Mouse (Mus musculus) myocyte (in vitro differentiated cells): ENCODE measurements around the gene Ptbp3. TPM values are rescaled to one million over a fixed set of nuclear protein-coding genes. Genes with fewer than 3 reads are reported as not detected.

Experiments
- H3K27me3 ChIP-seq: one replicate; pipeline ENCODE4 v1.6.1; 2011; ENCODE audit not compliant: control insufficient read depth, insufficient read depth, insufficient read length
- H3K36me3 ChIP-seq: one replicate; pipeline ENCODE4 v1.6.1; 2011; ENCODE audit not compliant: control insufficient read depth, insufficient read depth
- H3K4me2 ChIP-seq: one replicate; pipeline ENCODE4 v1.6.1; 2011; ENCODE audit warnings: low read depth, control low read depth
- H3K4me3 ChIP-seq: one replicate; pipeline ENCODE4 v1.5.1; 2011; ENCODE audit warnings: mild to moderate bottlenecking, control low read depth, moderate library complexity
- H3K79me2 ChIP-seq: one replicate; pipeline ENCODE4 v1.6.1; 2011; ENCODE audit not compliant: control insufficient read depth, insufficient read depth
- H3ac ChIP-seq: one replicate; pipeline ENCODE4 v1.6.1; 2011; ENCODE audit not compliant: control insufficient read depth, insufficient read length
- CEBPB ChIP-seq: IDR thresholded peaks from 2 replicates; pipeline ENCODE4 v1.6.1; 2011; ENCODE audit warnings: mild to moderate bottlenecking, moderate library complexity; ENCODE audit not compliant: poor library complexity, insufficient read depth, severe bottlenecking
- E2F4 ChIP-seq: IDR thresholded peaks from one replicate; pipeline ENCODE4 v1.6.1; 2011; ENCODE audit warnings: mild to moderate bottlenecking, control low read depth, moderate library complexity; ENCODE audit not compliant: insufficient read depth
- MAX ChIP-seq: IDR thresholded peaks from one replicate; pipeline ENCODE4 v1.6.1; 2011; ENCODE audit warnings: low read depth, mild to moderate bottlenecking, control low read depth
- MYOD1 ChIP-seq, 3 experiments: IDR thresholded peaks; one replicate each; pipeline ENCODE4 v1.6.1; 2011; ENCODE audit warnings: control low read depth in 2 of 3, low read depth in 2 of 3, mild to moderate bottlenecking in 2 of 3, moderate library complexity in 1 of 3; ENCODE audit not compliant: insufficient read length in 2 of 3, control insufficient read depth in 1 of 3
- MYOG ChIP-seq, 3 experiments: IDR thresholded peaks; one replicate each; pipeline ENCODE4 v1.6.1; 2011; ENCODE audit warnings: control low read depth in 2 of 3, low read depth in 2 of 3, mild to moderate bottlenecking in 2 of 3; ENCODE audit not compliant: insufficient read length in 2 of 3, control insufficient read depth in 1 of 3, insufficient read depth in 1 of 3
- POLR2A ChIP-seq: IDR thresholded peaks from one replicate; pipeline ENCODE4 v1.6.1; 2011; ENCODE audit warnings: low read depth, mild to moderate bottlenecking, control low read depth, moderate library complexity; ENCODE audit not compliant: insufficient read length
- POLR2AphosphoS2 ChIP-seq: IDR thresholded peaks from one replicate; pipeline ENCODE4 v1.6.1; 2011; ENCODE audit warnings: low read depth, control low read depth; ENCODE audit not compliant: insufficient read length
- REST ChIP-seq: IDR thresholded peaks from one replicate; pipeline ENCODE4 v1.6.1; 2011; ENCODE audit warnings: mild to moderate bottlenecking, control low read depth, moderate library complexity; ENCODE audit not compliant: insufficient read depth, insufficient read length
- SRF ChIP-seq: IDR thresholded peaks from one replicate; pipeline ENCODE4 v1.6.1; 2011; ENCODE audit warnings: low read depth; ENCODE audit not compliant: control insufficient read depth, insufficient read length
- TCF12 ChIP-seq: IDR thresholded peaks from one replicate; pipeline ENCODE4 v1.6.1; 2011; ENCODE audit warnings: mild to moderate bottlenecking, control low read depth; ENCODE audit not compliant: poor library complexity, insufficient read depth, severe bottlenecking
- TCF3 ChIP-seq: IDR thresholded peaks from one replicate; pipeline ENCODE4 v1.6.1; 2011; ENCODE audit warnings: low read depth, control low read depth; ENCODE audit not compliant: insufficient read length
- USF1 ChIP-seq: IDR thresholded peaks from one replicate; pipeline ENCODE4 v1.6.1; 2011; ENCODE audit warnings: low read depth, mild to moderate bottlenecking, control low read depth, moderate library complexity
- polyA plus RNA-seq: library from polyadenylated mRNA; unstranded; fragments of >200 nt; fragmentation: generic; extraction: Trizol; gene quantifications from one replicate; pipeline ENCODE4 v1.2.1, GENCODE M21; 2012; ENCODE audit warnings: missing spikeins

The Ptbp3 gene
- polyA plus RNA-seq, 1 experiment = 7.8 TPM

DNA sequence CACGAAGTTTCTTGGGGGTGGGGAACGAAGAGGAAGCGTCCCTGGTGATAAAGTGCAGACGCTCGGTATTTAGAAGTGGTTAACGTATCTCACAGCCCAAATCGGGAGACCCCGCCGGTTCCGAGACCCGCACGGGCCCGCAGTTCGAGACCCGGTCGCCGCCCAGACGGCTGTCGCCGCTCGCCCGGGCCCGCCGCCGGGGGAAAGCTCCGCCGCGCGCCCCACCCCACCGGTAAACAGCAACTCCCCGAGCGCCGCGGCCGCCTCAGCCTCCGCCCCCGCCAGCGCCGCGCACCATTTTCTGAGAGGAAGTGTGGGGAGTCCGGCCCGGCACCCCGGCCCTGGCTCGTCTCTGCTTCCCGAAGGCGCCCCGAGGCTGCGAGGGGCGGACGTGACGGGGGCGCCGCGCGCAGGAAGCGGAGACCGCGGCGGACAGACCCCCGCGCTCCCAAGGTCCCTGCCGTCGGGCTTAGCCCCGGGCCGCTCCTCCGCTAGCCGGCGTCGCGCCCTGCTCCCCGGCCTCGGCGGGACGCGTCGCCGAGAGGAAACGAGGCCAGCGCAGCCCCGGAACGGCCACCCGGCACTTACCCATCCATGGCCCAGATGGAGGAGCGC, 497 bp downstream of the Ptbp3 start:
- peak overlapping the region; percentile 64 for H3K4me3 ChIP-seq
- no peaks in the 10 kb centered on the region for H3K36me3 ChIP-seq
- H3K4me2 ChIP-seq = peak overlapping the region; percentile 94
- peaks cover 49% of the 10 kb centered on the region for H3K79me2 ChIP-seq
- peak overlapping the region; percentile 88 for H3ac ChIP-seq
- H3K27me3 ChIP-seq = no peaks in the 10 kb centered on the region
- TF ChIP-seq USF1 (no peak), MYOD1 (IDR thresholded peaks at IDR 0.05; ENCODE audit: control insufficient read depth in 1 of 3, insufficient read length in 2 of 3, low read depth in 2 of 3) (peak in 1 of 3 experiments; percentile 7)

GRCm38 (mm10) chr4:59548011-59548559, 1.1 kb downstream of the Ptbp3 start:
- Histone ChIP-seq H3K36me3 (no peaks in the 10 kb centered on the region), H3ac (peak overlapping the region; percentile 88)
- TF ChIP-seq CEBPB = no peak
- no peak for TF ChIP-seq POLR2AphosphoS2
- TF ChIP-seq TCF12 = no peak
- TF ChIP-seq MAX = no peak
- TF ChIP-seq REST = no peak
- TF ChIP-seq MYOD1 (IDR thresholded peaks at IDR 0.05; ENCODE audit: control insufficient read depth in 1 of 3, insufficient read length in 2 of 3, low read depth in 2 of 3) = no peak
- TF ChIP-seq MYOG (IDR thresholded peaks at IDR 0.05; ENCODE audit: control insufficient read depth in 1 of 3, insufficient read depth in 1 of 3, insufficient read length in 2 of 3, low read depth in 2 of 3) = no peak
- no peak for TF ChIP-seq E2F4
- TF ChIP-seq TCF3 = no peak
- no peak for TF ChIP-seq POLR2A
- TF ChIP-seq USF1 = no peak
- TF ChIP-seq SRF = no peak

GRCm38 (mm10) chr4:59547136-59547889, 1.9 kb downstream of the Ptbp3 start:
- no peak for TF ChIP-seq MAX
- peak overlapping the region; percentile 64 for H3K4me3 ChIP-seq

More at GRCm38 (mm10) chr4:59548011-59548559, 1.1 kb downstream of the Ptbp3 start:
- Histone ChIP-seq H3K4me3 (peak overlapping the region; percentile 64), H3K4me2 (peak overlapping the region; percentile 94), H3K79me2 (peaks cover 55% of the 10 kb centered on the region), H3K27me3 (no peaks in the 10 kb centered on the region)

DNA sequence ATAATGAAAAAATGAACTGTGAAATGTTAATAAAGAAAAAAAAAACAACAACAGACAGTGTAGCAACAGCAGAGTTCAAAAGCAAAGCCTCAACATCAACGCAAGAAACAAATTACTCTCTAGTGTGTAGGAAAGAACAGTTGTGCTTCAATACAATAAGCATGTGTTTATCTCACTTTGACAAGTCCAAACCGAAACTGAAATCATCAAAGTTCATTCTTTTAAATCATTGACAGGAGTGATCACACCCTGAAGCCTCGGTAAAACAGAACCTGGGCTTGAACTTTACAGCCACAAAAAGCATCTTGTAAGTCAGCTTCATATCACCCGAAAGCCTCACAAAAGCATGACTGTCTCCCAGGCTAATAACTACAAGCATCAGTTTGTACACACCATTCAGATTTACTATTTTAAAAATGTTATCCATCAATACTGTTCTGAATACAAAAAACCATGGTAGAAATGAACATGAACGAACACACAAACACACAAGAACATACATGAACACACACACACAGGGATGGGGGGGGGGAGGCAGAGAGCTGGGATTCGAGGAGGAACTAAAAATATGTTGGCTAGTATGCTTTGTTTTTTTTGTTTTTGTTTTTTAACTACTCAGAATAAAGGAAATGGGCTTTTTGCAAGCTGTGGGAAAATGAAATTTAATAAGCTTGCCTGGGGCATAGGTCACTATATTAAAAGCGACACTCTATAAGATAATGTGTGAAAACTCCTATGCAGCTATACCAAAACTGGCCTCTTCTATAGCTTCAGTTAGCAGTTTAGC, 2.7 kb downstream of the Ptbp3 start:
- Histone ChIP-seq H3ac (no peak overlapping the region), H3K4me3 (peak overlapping the region; percentile 64), H3K4me2 (peak overlapping the region; percentile 94), H3K36me3 (no peaks in the 10 kb centered on the region), H3K27me3 (no peaks in the 10 kb centered on the region), H3K79me2 (peaks cover 71% of the 10 kb centered on the region)
- TF ChIP-seq CEBPB (no peak), MAX (no peak), E2F4 (no peak), MYOG (IDR thresholded peaks at IDR 0.05; ENCODE audit: control insufficient read depth in 1 of 3, insufficient read depth in 1 of 3, insufficient read length in 2 of 3, low read depth in 2 of 3) (no peak), REST (no peak), MYOD1 (IDR thresholded peaks at IDR 0.05; ENCODE audit: control insufficient read depth in 1 of 3, insufficient read length in 2 of 3, low read depth in 2 of 3) (no peak)

More at GRCm38 (mm10) chr4:59547136-59547889, 1.9 kb downstream of the Ptbp3 start:
- no peaks in the 10 kb centered on the region for H3K27me3 ChIP-seq
- peaks cover 62% of the 10 kb centered on the region for H3K79me2 ChIP-seq
- no peak overlapping the region for H3ac ChIP-seq
- peak overlapping the region; percentile 94 for H3K4me2 ChIP-seq
- no peaks in the 10 kb centered on the region for H3K36me3 ChIP-seq

GRCm38 (mm10) chr4:59544654-59545053, 4.5 kb downstream of the Ptbp3 start:
- H3K4me3 ChIP-seq = no peak overlapping the region
- H3ac ChIP-seq = no peak overlapping the region
- H3K79me2 ChIP-seq = peaks cover 89% of the 10 kb centered on the region
- TF ChIP-seq MYOG (IDR thresholded peaks at IDR 0.05; ENCODE audit: control insufficient read depth in 1 of 3, insufficient read depth in 1 of 3, insufficient read length in 2 of 3, low read depth in 2 of 3) = no peak
- H3K27me3 ChIP-seq = no peaks in the 10 kb centered on the region
- H3K4me2 ChIP-seq = no peak overlapping the region
- no peaks in the 10 kb centered on the region for H3K36me3 ChIP-seq
